Mouse (Mus musculus) ZHBTc4 (cell line): ENCODE measurements around the gene Ykt6.
"Not testable (repeated sequence)": the region's sequence is repeated elsewhere in the genome, so short reads cannot be mapped to it uniquely, and the experiment has no call there.

Experiments
- DNase-seq: peaks from one replicate; pipeline ENCODE4 v3.0.0-alpha.2; 2011; ENCODE audit warnings: low read depth, low spot score

Gene Ykt6

DNA sequence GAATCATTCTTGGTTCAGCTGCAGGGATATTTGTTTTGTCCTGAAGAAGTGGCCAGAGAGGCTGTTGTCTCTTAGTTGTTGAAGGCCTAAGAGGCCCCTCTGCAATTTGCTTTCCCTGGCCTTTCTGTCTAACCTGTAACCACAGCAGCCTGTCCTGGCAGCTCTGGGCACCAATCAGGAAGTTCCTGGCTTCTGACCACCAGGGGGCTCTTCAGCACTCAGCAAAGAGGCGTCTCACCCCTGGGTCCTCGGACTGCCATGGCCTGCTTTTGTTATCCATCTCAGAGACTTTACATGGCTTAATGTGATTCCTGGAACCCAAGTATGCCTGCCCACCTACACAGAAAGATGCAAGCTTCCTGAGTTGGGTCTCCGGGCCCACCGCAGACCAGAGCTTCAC lies 35.4 kb downstream of the Ykt6 start:
- peak; percentile 87 for DNase-seq

DNA sequence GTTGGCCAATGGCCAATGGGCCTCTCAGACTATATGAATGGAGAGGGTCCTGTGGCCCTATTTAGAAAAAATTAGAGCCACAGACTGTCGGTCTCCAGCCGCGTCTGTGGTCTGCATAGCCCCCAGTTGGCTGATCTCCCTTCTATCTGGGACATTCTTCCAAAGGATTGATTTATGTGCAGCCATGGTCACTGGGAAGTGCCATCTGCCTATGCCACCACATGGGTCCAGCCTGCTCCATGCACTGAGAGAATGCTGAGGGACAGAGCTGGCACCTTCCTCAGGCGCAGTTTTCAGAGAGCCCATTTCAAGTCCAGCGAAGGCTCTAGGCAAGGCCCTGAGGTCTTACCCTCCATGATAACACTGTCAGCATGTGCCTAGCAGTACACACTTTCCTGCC lies 38.7 kb downstream of the Ykt6 start:
- no peak for DNase-seq

DNA sequence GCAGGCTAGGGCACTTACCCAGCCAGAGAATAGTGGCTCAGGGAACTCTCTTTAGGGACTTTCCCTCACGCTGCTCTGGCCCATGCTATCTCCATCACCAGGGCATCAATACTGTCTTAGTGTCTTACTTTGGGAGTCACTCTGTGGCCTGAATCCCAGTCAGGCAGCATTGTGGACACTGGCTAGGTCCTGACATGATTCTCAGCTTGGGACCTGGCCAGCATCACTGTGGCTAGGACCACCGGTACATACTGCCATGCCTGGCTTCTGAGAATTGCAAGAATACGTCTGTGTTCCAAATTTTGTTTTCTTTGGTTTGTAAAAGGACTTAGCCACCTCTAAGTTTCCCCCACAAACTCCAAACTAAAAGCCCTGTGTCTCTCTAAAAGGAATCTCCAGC lies 39.4 kb downstream of the Ykt6 start:
- no peak for DNase-seq

DNA sequence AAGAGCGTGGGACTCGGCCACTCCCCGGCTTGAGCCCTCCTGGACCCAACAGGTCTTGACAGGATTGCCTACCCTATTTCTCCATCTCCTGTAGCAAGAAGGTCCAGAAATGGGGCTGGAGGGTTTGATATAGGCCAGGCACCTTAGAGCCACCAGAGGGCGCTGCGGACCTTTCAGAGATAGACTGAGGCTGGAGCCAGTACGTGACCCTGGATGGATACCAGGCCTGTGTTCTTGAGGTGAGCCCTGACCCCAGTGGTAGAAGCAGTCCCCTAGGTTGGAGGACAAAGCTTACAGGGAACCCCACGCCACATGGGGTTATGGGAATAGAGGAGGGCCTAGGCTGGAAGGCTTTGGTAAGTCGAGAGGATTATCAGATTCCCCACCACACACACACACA lies 40.5 kb downstream of the Ykt6 start:
- peak; percentile 86 for DNase-seq

DNA sequence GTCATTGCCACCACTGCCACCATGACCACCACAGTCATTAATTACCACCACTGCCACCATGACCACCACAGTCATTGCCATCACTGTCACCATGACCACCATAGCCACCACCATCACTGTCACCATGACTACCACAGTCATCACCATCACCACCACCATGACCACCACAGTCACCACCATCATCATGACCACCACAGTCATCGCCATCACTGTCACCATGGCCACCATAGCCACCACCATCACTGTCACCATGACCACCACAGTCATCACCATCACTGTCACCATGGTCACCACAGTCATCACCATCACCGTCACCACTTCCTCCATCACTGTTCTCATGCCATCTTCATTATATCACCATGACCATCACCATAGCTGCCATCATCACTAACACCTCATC lies 43.0 kb downstream of the Ykt6 start:
- DNase-seq = no peak

DNA sequence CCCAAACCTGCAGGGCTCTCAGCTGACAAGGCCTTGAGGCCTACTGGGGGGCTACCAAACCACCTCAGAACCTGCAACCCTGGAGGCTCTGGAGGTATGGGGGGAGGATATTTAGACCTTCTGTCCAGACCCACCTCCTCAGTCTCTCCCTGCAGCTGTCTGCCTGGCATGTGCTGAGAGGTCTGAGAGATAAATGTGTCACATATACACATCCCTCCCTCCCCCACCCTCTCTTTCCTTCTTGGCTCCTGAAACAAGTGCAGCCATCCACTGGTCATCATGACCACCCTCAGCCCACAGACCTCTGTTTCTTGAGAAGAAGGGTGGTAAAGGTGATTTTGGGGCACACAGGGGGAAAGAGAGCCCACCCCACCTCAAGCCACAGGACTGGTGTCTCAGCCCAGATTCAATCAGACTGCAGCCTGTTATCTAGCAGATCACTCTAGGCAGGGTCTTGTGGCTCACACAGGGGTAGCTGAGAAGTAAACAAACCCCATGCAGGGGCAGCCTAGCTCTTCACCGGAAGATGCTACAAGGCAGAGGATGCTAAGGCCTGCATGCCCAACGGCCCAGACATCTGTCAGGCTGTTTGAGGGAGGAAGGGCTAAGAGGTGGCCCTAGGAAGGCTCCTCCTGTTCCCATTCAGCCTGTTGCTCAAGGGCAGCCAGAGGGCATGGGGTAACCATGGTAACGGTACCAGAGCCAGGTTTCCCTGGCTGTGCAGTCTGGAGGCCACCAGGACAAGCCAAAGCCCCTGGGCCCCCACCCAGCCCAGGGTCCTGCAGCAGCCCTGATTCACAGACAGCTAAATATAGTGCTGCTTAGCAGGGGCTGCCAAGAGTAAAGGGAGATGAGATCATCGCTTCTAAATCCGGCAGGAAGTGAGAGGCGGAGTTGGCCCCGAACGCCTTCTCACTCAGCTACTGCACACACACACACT lies 44.6 kb downstream of the Ykt6 start:
- DNase-seq = peak; percentile 41

GRCm38 (mm10) chr11:6000961-6001682 lies 45.6 kb downstream of the Ykt6 start:
- DNase-seq = no peak

GRCm38 (mm10) chr11:6001981-6002649 lies 46.6 kb downstream of the Ykt6 start:
- DNase-seq = no peak

DNA sequence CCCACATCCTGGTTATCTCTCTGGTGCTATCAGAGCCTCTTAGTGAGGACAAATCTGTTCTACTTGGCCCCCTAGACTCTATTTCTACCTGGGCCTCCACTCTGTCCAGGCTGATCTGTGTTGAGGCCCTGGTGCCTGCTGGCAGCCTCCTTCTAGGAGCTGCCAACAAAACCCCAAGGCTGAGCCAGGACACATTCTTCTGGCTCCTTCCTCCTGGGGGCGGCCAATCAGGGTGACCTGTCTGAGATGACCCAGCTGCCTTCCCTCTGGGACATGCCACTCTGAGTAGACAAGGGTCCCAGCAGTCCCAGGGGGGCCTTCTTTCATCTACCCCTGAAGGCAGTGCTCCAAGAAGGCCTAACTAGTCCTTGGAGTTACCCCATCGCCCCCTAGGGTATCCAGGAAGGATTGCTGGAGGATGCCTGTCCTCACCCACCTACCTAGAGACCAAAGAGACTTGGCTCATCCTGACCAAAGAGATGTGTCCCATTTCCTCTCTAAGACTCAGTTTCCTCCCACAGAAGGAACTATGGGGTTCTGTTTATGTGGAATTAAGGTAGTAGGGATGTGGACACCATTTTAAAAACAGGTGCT lies 47.6 kb downstream of the Ykt6 start:
- no peak for DNase-seq

- not testable (repeated sequence) for DNase-seq
These were observed 50.0 kb downstream of the Ykt6 start for GRCm38 (mm10) chr11:6005374-6006043.

DNA sequence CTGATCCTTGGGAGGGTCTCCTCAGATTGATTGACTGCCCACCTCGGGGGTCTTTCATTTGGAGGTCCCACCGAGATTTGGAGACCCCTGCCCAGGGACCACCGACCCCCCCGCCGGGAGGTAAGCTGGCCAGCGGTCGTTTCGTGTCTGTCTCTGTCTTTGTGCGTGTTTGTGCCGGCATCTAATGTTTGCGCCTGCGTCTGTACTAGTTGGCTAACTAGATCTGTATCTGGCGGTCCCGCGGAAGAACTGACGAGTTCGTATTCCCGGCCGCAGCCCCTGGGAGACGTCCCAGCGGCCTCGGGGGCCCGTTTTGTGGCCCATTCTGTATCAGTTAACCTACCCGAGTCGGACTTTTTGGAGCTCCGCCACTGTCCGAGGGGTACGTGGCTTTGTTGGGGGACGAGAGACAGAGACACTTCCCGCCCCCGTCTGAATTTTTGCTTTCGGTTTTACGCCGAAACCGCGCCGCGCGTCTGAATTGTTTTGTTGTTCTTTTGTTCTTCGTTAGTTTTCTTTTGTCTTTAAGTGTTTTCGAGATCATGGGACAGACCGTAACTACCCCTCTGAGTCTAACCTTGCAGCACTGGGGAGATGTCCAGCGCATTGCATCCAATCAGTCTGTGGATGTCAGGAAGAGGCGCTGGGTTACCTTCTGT lies 51.0 kb downstream of the Ykt6 start:
- not testable (repeated sequence) for DNase-seq

- not testable (repeated sequence) for DNase-seq
These were observed 51.7 kb downstream of the Ykt6 start for GRCm38 (mm10) chr11:6007010-6007778.

DNA sequence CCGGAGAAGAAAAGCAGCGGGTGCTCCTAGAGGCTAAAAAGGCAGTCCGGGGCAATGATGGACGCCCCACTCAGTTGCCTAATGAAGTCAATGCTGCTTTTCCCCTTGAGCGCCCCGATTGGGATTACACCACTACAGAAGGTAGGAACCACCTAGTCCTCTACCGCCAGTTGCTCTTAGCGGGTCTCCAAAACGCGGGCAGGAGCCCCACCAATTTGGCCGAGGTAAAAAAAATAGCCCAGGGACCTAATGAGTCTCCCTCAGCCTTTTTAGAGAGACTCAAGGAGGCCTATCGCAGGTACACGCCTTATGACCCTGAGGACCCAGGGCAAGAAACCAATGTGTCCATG lies 52.3 kb downstream of the Ykt6 start:
- not testable (repeated sequence) for DNase-seq

- DNase-seq = not testable (repeated sequence)
These were observed 55.4 kb downstream of the Ykt6 start for GRCm38 (mm10) chr11:6010751-6011482.

- DNase-seq = no peak
These were observed 56.4 kb downstream of the Ykt6 start for GRCm38 (mm10) chr11:6011879-6012278.

- DNase-seq = peak; percentile 24
These were observed 57.9 kb downstream of the Ykt6 start for GRCm38 (mm10) chr11:6013359-6013758.

- DNase-seq = no peak
These were observed 59.5 kb downstream of the Ykt6 start for GRCm38 (mm10) chr11:6015011-6015431.

GRCm38 (mm10) chr11:6016368-6016767 lies 60.9 kb downstream of the Ykt6 start:
- DNase-seq = peak; percentile 34

GRCm38 (mm10) chr11:6016797-6017395 lies 61.4 kb downstream of the Ykt6 start:
- no peak for DNase-seq
